Mouse (Mus musculus) layer of hippocampus, adult 9-11 months (tissue): Measurements from ENCODE around the gene Gria4.
"Not testable (repeated sequence)": the region's sequence is repeated elsewhere in the genome, so short reads cannot be mapped to it uniquely, and the experiment has no call there.

Experiments used
- DNase-seq: peaks from one replicate; pipeline ENCODE4 v3.0.0; 2022

The Gria4 gene

GRCm38 (mm10) chr9:4555415-4555959 lies 240.5 kb downstream of the Gria4 start:
- DNase-seq, result no peak

GRCm38 (mm10) chr9:4539218-4539617 lies 256.8 kb downstream of the Gria4 start:
- no peak for DNase-seq

- no peak for DNase-seq
Observed at GRCm38 (mm10) chr9:4536514-4537150, 259.4 kb downstream of the Gria4 start.

- no peak for DNase-seq
Observed at GRCm38 (mm10) chr9:4514563-4514885, 281.5 kb downstream of the Gria4 start.

- DNase-seq, result peak; percentile 5
Observed at GRCm38 (mm10) chr9:4513796-4514562, 282.1 kb downstream of the Gria4 start.

- DNase-seq, result no peak
Observed at GRCm38 (mm10) chr9:4506086-4506485, 289.9 kb downstream of the Gria4 start.

- no peak for DNase-seq
Observed at GRCm38 (mm10) chr9:4505087-4505486, 290.9 kb downstream of the Gria4 start.

GRCm38 (mm10) chr9:4486428-4486827 lies 309.6 kb downstream of the Gria4 start:
- no peak for DNase-seq

- DNase-seq, result no peak
Observed at GRCm38 (mm10) chr9:4484502-4484901, 311.5 kb downstream of the Gria4 start.

- DNase-seq, result no peak
Observed at GRCm38 (mm10) chr9:4470791-4471190, 325.2 kb downstream of the Gria4 start.

- DNase-seq, result no peak
Observed at GRCm38 (mm10) chr9:4459456-4460070, 336.5 kb downstream of the Gria4 start.

GRCm38 (mm10) chr9:4458193-4458592 lies 337.8 kb downstream of the Gria4 start:
- no peak for DNase-seq

GRCm38 (mm10) chr9:4457644-4458043 lies 338.4 kb downstream of the Gria4 start:
- no peak for DNase-seq

- DNase-seq, result no peak
Observed at GRCm38 (mm10) chr9:4442908-4443307, 353.1 kb downstream of the Gria4 start.

GRCm38 (mm10) chr9:4400801-4401200 lies 395.2 kb downstream of the Gria4 start:
- DNase-seq, result not testable (repeated sequence)

- DNase-seq, result no peak
Observed at GRCm38 (mm10) chr9:4376640-4377120, 419.4 kb downstream of the Gria4 start.

- DNase-seq, result peak; percentile 100
Observed at GRCm38 (mm10) chr9:4375828-4376639, 420.0 kb downstream of the Gria4 start, which contains the start of gene Msantd4. Gene Msantd4, plus strand, starts transcription at chr9:4376562.
